Mouse (Mus musculus) lung, postnatal 0 days (tissue): ENCODE results near the gene Bpifb9a. TPM values are rescaled to one million over a fixed set of nuclear protein-coding genes. Genes with fewer than 3 reads are reported as not detected.
"Not testable (repeated sequence)": the region's sequence is repeated elsewhere in the genome, so short reads cannot be mapped to it uniquely, and the experiment has no call there.

ENCODE experiments used
- ATAC-seq: fragments of 200-750 bp; cut with Nextera tagmentation; 2 replicates; pipeline ENCODE4 v1.8.0; 2017; ENCODE audit warnings: moderate library complexity
- DNase-seq: peaks from one replicate; pipeline ENCODE4 v3.0.0-alpha.2; 2016; ENCODE audit warnings: low spot score
- H3K27ac ChIP-seq: fragments of 300-500 bp; sonication (generic); 2 replicates; pipeline ENCODE4 v1.5.1; 2014; ENCODE audit warnings: antibody characterized with exemption, mild to moderate bottlenecking, low read length, mixed read lengths
- H3K27me3 ChIP-seq: fragments of 300-500 bp; sonication (generic); replicated peaks from 2 replicates; pipeline ENCODE4 v1.6.1; 2014; ENCODE audit warnings: low read length, mixed read lengths; ENCODE audit not compliant: insufficient read depth
- H3K36me3 ChIP-seq: fragments of 300-500 bp; sonication (generic); 2 replicates; pipeline ENCODE4 v1.6.1; 2014; ENCODE audit warnings: low read length, mixed read lengths; ENCODE audit not compliant: insufficient read depth
- H3K4me1 ChIP-seq: fragments of 300-500 bp; sonication (generic); 2 replicates; pipeline ENCODE4 v1.6.1; 2014; ENCODE audit warnings: antibody characterized with exemption, low read depth, low read length, mixed read lengths; ENCODE audit not compliant: insufficient read depth
- H3K4me2 ChIP-seq: fragments of 300-500 bp; sonication (generic); replicated peaks from 2 replicates; pipeline ENCODE4 v1.6.1; 2014; ENCODE audit warnings: low read depth, mild to moderate bottlenecking, low read length, moderate library complexity, mixed read lengths
- H3K4me3 ChIP-seq: fragments of 300-500 bp; sonication (generic); 2 replicates; pipeline ENCODE4 v1.5.1; 2014; ENCODE audit warnings: low read depth, low read length
- H3K9ac ChIP-seq: fragments of 300-500 bp; sonication (generic); replicated peaks from 2 replicates; pipeline ENCODE4 v1.6.1; 2014; ENCODE audit warnings: low read depth, mild to moderate bottlenecking
- H3K9me3 ChIP-seq: fragments of 300-500 bp; sonication (generic); 2 replicates; pipeline ENCODE4 v1.6.1; 2016; ENCODE audit warnings: low read length, mixed read lengths
- CTCF ChIP-seq: IDR thresholded peaks from 2 replicates; pipeline ENCODE4 v1.5.1; 2016; ENCODE audit warnings: antibody characterized with exemption, mild to moderate bottlenecking
- EP300 ChIP-seq: IDR thresholded peaks from 2 replicates; pipeline ENCODE4 v1.6.1; 2016; ENCODE audit warnings: antibody characterized with exemption, mild to moderate bottlenecking, control low read depth
- WGBS: fragments of 180-500 bp; shearing (Covaris S2); extraction: QIAGEN DNeasy Blood & Tissue Kit; methylation state at CpG from one replicate; pipeline ENCODE4 v1.1.7; 2014; 5-methylcytosine and 5-hydroxymethylcytosine counted together
- polyA plus RNA-seq: library from polyadenylated mRNA; unstranded; fragments of >200 nt; fragmentation: Nextera tagmentation; extraction: Ambion mirVana; gene quantifications from 2 replicates; pipeline ENCODE4 v1.2.1, GENCODE M21; 2015

Gene Bpifb9a
- polyA plus RNA-seq, 1 experiment from 2014 or later: not detected

DNA sequence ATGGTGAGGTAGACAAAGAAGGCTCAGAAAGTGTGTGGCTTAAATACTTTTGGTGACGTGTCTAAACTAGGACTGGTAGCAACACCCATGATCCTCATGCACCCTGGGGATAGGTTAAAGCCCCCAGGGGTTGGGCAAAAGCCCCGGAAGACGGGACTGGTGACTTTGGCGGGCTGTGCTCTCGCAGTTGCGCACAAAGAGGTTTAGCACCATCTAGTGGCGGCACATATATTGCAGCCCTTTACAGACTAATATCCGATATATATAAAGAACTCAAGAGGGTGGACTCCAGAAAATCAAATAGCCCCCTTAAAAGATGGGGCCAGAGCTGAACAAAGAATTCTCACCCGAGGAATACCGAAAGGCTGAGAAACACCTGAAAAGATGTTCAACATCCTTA, 37.1 kb downstream of the Bpifb9a start:
- 3% methylated on average over 10 of the region's 10 CpGs for WGBS
- DNase-seq: peak; percentile 41
- ATAC-seq, H3K27me3 ChIP-seq, H3K27ac ChIP-seq, H3K9ac ChIP-seq, H3K4me3 ChIP-seq, H3K4me2 ChIP-seq, H3K9me3 ChIP-seq, H3K36me3 ChIP-seq, H3K4me1 ChIP-seq: not testable (repeated sequence)
- peak; percentile 68 for TF ChIP-seq CTCF

DNA sequence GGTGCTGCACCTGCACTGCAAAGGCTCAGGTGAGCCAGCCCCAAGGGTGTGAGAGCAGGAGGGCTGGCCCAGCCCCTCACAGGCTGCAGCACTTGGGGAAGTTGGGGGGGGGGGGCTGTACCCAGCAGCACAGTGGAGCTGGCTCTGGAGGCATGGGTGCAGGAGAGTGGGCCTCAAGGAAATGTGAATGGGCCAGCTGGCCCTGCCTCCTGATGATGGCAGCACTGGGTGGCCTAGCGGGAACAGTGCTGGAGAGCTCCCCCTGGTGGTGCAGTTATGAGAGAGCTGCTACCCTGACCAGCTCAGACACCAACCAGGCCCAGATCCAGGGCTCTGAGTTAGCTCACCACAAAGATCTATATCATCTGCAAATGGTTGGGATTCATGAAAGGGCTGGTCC, 42.8 kb downstream of the Bpifb9a start:
- Histone ChIP-seq H3K4me2 (no peak overlapping the region), H3K27me3 (no peaks in the 10 kb centered on the region), H3K9me3 (no peaks in the 10 kb centered on the region), H3K27ac (no peak overlapping the region), H3K9ac (no peak overlapping the region), H3K4me1 (no peaks in the 10 kb centered on the region), H3K4me3 (no peak overlapping the region), H3K36me3 (no peaks in the 10 kb centered on the region)
- ATAC-seq (peak; percentile 60), DNase-seq (peak; percentile 76)
- TF ChIP-seq CTCF: peak; percentile 92
- no peak for TF ChIP-seq EP300
- WGBS: 14% methylated on average over 1 of the region's 1 CpGs

DNA sequence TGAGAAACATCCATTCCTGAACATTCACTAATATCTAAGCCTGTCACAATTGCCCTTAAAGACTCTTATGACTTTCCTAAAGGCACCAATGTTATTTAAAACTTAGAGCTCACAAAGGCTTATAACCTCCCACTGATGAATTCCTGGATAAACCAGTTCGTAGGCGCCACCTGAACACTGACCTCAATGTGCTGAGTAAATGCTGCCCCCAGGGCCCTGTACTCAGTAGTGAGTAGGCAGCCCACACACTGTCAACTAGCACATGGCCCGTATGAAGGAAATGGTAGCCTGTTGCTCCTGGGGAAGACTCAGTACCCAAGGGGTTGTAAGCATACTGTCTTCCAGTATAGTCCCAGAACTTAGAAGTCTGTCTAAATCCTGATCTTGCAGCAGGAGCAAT, 44.1 kb downstream of the Bpifb9a start:
- H3K4me2 ChIP-seq: no peak overlapping the region
- no peaks in the 10 kb centered on the region for H3K36me3 ChIP-seq
- H3K4me1 ChIP-seq: no peaks in the 10 kb centered on the region
- H3K9ac ChIP-seq: no peak overlapping the region
- no peak for TF ChIP-seq EP300
- TF ChIP-seq CTCF: no peak
- ATAC-seq (no peak), DNase-seq (no peak)
- H3K27me3 ChIP-seq: no peaks in the 10 kb centered on the region
- H3K9me3 ChIP-seq: no peaks in the 10 kb centered on the region
- H3K4me3 ChIP-seq: no peak overlapping the region
- 76% methylated on average over 3 of the region's 3 CpGs for WGBS
- H3K27ac ChIP-seq: no peak overlapping the region

DNA sequence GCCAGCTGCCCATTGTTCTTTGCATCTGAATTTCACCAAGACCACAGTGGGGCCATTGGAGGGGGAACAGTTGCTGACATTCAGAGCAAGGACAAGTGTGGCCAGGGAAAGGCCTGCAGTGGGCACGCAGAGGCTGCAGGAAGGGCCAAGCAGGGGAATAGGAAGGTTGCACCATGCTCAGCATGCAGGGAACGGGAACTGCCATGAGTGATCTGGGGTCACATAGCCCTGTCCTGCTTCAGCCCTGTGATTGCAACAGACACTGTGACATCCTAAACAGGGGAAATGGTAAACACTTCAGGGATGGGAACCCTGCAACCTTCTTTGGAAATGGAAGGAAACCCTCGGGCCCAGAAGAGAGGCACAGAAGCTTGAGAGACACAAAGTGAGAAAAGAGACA, 47.0 kb downstream of the Bpifb9a start:
- not testable (repeated sequence) for H3K36me3 ChIP-seq, H3K4me3 ChIP-seq, H3K9me3 ChIP-seq, H3K4me2 ChIP-seq, H3K4me1 ChIP-seq, H3K9ac ChIP-seq, DNase-seq, ATAC-seq, H3K27ac ChIP-seq, H3K27me3 ChIP-seq
- WGBS: 80% methylated on average over 1 of the region's 3 CpGs

DNA sequence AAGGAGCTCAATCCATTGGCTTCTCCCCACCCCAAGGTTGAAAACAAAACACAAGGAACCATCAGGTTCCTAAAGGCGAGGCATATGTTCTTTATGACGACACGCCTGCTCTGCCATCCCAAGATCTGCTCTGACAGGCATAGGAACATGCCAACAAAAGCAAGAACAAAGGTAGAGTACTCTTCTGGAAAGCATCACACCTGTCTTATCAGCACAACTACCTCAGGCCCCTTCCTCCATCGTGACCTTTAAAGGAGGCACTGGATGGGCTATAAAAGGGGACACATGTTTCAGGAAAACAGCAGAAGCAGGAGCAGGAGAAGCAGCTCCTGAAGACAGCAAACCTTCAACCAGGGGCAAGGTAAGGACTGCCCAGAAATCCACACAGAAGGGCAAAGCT, 49.3 kb downstream of the Bpifb9a start, which contains the start of gene Bpifb9b:
TSS of gene Bpifb9b (plus strand) at position 301 of the 400 bp plus-strand sequence.
- not testable (repeated sequence) for H3K9me3 ChIP-seq, H3K27me3 ChIP-seq, H3K9ac ChIP-seq, ATAC-seq, H3K36me3 ChIP-seq, H3K4me1 ChIP-seq, H3K4me2 ChIP-seq, H3K4me3 ChIP-seq, DNase-seq, H3K27ac ChIP-seq
- 76% methylated on average over 4 of the region's 4 CpGs for WGBS

DNA sequence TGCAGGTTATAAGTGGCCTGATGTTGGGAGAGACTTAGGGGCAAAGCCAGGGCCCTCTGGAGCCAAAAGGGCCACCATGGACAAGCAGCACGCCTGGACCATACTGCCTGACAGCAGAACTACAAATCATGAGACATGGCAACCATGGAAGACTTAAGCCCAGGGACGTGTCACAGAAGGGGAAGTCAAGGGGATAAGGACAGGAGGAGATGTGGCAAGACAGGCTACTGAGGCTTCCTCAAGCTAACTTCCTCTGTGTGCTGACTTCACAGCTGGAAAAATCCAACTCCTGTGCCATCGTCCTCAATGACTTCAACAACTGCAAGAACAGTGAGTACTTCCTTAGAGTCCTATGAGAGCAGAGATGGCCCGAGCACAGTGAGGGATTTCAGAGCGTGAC, 56.1 kb downstream of the Bpifb9a start:
- not testable (repeated sequence) for H3K36me3 ChIP-seq, H3K9ac ChIP-seq, ATAC-seq, H3K4me3 ChIP-seq, H3K4me2 ChIP-seq, H3K27ac ChIP-seq, H3K9me3 ChIP-seq, H3K4me1 ChIP-seq, DNase-seq, H3K27me3 ChIP-seq
- 71% methylated on average over 4 of the region's 5 CpGs for WGBS

Other genes with a start within 250 kb of the Bpifb9a start
- not detected in 2 replicates for gene Bpifa2, start 249.6 kb upstream of the Bpifb9a start, polyA plus RNA-seq
- gene Bpifa3, start 127.5 kb upstream of the Bpifb9a start, polyA plus RNA-seq: not detected in 2 replicates
- gene Bpifa1, start 115.0 kb upstream of the Bpifb9a start, polyA plus RNA-seq: 5.1 and 5.4 TPM in 2 replicates
- not detected in 2 replicates for gene Bpifa5, start 95.2 kb upstream of the Bpifb9a start, polyA plus RNA-seq
- gene Bpifb1, start 67.0 kb upstream of the Bpifb9a start, polyA plus RNA-seq: 7.3 and 7.4 TPM in 2 replicates
- 18.2 and 20.4 TPM in 2 replicates for gene Bpifb5, start 34.1 kb upstream of the Bpifb9a start, polyA plus RNA-seq
- not detected in 2 replicates for gene Bpifb9b, start 49.4 kb downstream of the Bpifb9a start, polyA plus RNA-seq
- 5.6 and 18.9 TPM in 2 replicates for gene Cdk5rap1, start 115.2 kb downstream of the Bpifb9a start, polyA plus RNA-seq
- 7.7 and 8.0 TPM in 2 replicates for gene Snta1, start 150.2 kb downstream of the Bpifb9a start, polyA plus RNA-seq
- gene Cbfa2t2, start 178.6 kb downstream of the Bpifb9a start, polyA plus RNA-seq: 14.6 and 16.6 TPM in 2 replicates